In genomic region chr3:123138274-123139003, GRCm38 (mm10) we compare ENCODE assay signal across 9 mouse cellular contexts.
DNase-seq lines count a peak whose midpoint lies in the region; ATAC-seq and TF ChIP-seq lines count a peak whose summit lies in the region.
"Had no signal": no experiment of that assay in that cellular context is flagged by ENCODE, and none has a peak within 500 bp of the region (broad histone marks: within the 10 kb centered on the region; RNA-seq: fewer than 3 reads in every experiment).

No protein-coding gene starts in this region.

- ATAC-seq in forebrain, postnatal 0 days, result no peak
- ATAC-seq in hindbrain, embryonic 14.5 days (ENCODE audit: low FRiP score), result no peak

- no peaks in the 10 kb centered on the region for H3K27me3 ChIP-seq in forebrain, postnatal 0 days (ENCODE audit: insufficient read depth, low read length)
- H3K27me3 ChIP-seq in hindbrain, embryonic 14.5 days (ENCODE audit: control insufficient read depth, insufficient read depth, low read length), result no peaks in the 10 kb centered on the region

- DNase-seq in cerebellum, postnatal 10 days, result peak; percentile 12 to 41
- DNase-seq in cerebellum, adult 18-20 months, result no peak
- DNase-seq in urinary bladder, adult 18-20 months (ENCODE audit: low spot score in 2 of 2), result peak; percentile 28 to 80
- no peak for DNase-seq in urinary bladder, adult 2 months (ENCODE audit: low spot score)
- DNase-seq in kidney, adult 8-10 months, result peak; percentile 79 to 85
- peak; percentile 65 for DNase-seq in ovary, postnatal 36 days (ENCODE audit: low spot score)
- no peak for DNase-seq in forebrain, postnatal 0 days
- no peak for DNase-seq in hindbrain, embryonic 14.5 days (ENCODE audit: low spot score)

- H3K9me3 ChIP-seq in forebrain, postnatal 0 days (ENCODE audit: low read length), result no peaks in the 10 kb centered on the region
- H3K9me3 ChIP-seq in hindbrain, embryonic 14.5 days (ENCODE audit: control insufficient read depth, low read length), result no peaks in the 10 kb centered on the region

- no peak for TF ChIP-seq CTCF in forebrain, postnatal 0 days (IDR thresholded peaks at IDR 0.05; ENCODE audit: low read depth)

- H3K27ac ChIP-seq in forebrain, postnatal 0 days (ENCODE audit: low read depth, low read length), result no peak overlapping the region
- H3K27ac ChIP-seq in hindbrain, embryonic 14.5 days, result no peak overlapping the region
- H3K27ac ChIP-seq: liver, embryonic 14.5 days had no signal

- no peaks in the 10 kb centered on the region for H3K36me3 ChIP-seq in forebrain, postnatal 0 days (ENCODE audit: insufficient read depth)
- H3K36me3 ChIP-seq in hindbrain, embryonic 14.5 days (replicated peaks; ENCODE audit: control insufficient read depth, insufficient read depth), result no peaks in the 10 kb centered on the region

- H3K4me3 ChIP-seq in forebrain, postnatal 0 days (ENCODE audit: low read depth, low read length), result no peak overlapping the region
- no peak overlapping the region for H3K4me3 ChIP-seq in hindbrain, embryonic 14.5 days (replicated peaks; ENCODE audit: low read length)

- 73% methylated on average over 6 of the region's 6 CpGs for WGBS in forebrain, postnatal 0 days
- 79% methylated on average over 6 of the region's 6 CpGs for WGBS in hindbrain, embryonic 14.5 days

- H3K9ac ChIP-seq in forebrain, postnatal 0 days, result no peak overlapping the region
- H3K9ac ChIP-seq in hindbrain, embryonic 14.5 days, result no peak overlapping the region
- H3K9ac ChIP-seq: liver, embryonic 14.5 days had no signal

- no peak overlapping the region for H3K4me2 ChIP-seq in forebrain, postnatal 0 days (ENCODE audit: low read depth)
- H3K4me2 ChIP-seq in hindbrain, embryonic 14.5 days (replicated peaks), result no peak overlapping the region

- no peaks in the 10 kb centered on the region for H3K4me1 ChIP-seq in forebrain, postnatal 0 days (ENCODE audit: insufficient read depth)
- no peaks in the 10 kb centered on the region for H3K4me1 ChIP-seq in hindbrain, embryonic 14.5 days (replicated peaks; ENCODE audit: control insufficient read depth, insufficient read depth, low read length)

Comparison
In these comparisons a context has a peak if more than half of its experiments do, and no peak if none do; other contexts are left out.
1. DNase-seq: peak in cerebellum, postnatal 10 days (2 of 2), urinary bladder, adult 18-20 months (2 of 2), kidney, adult 8-10 months (2 of 2) and ovary, postnatal 36 days (single experiment); none in cerebellum, adult 18-20 months (0 of 2), urinary bladder, adult 2 months (single experiment), forebrain, postnatal 0 days (single experiment) and hindbrain, embryonic 14.5 days (single experiment).